Mouse (Mus musculus): ENCODE results near the gene Rasd1. TPM values are rescaled to one million over a fixed set of nuclear protein-coding genes. Genes with fewer than 3 reads are reported as not detected.

The Rasd1 gene
- total RNA-seq (2012; rRNA removed) (0.17 and 0.30 TPM in 2 replicates), total RNA-seq (2014; rRNA removed) (0.13 and 0.14 TPM in 2 replicates), polyA plus RNA-seq (2012; ENCODE audit: insufficient read length, low read depth) (0.15 TPM in 1 of 2 replicates, not detected in the other)

DNA sequence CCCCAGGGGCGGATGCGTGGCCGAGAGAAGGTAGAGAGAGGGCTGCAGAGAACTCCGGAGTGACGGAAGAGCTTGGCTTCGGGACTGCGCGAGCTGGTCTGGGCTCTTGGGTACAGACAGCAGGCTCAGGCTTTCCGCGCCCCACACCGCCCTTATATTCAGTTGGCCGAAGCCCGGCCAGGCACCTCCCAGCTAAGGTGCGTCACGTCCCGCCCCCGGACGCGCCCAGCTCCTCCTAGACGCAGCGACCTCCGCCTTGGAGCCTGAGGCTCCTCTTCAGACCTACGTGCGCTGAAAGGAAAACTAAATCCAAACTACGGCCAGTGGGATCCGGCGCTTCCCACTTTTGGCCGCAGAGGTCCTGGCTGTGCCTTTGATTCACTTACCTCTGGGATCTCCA lies at the start of gene Rasd1:
Gene Rasd1 (minus strand): TSS at position 127 of the 400 bp plus-strand sequence.
- Histone ChIP-seq H3K27me3 (replicated peaks) (no peaks in the 10 kb centered on the region), H3K4me1 (ENCODE audit: control insufficient read depth in 1 of 2, insufficient read depth in 2 of 2) (peaks cover 14 to 40% of the 10 kb centered on the region in 2 experiments), H3K36me3 (replicated peaks in 1 of 2; ENCODE audit: control insufficient read depth in 1 of 2, insufficient read depth in 1 of 2, low read length in 1 of 2) (peaks cover 19 to 41% of the 10 kb centered on the region in 2 experiments), H3K4me2 (ENCODE audit: insufficient read depth, low read depth, poor library complexity, severe bottlenecking) (peak within 1 kb of the TSS; percentile 75), H3K79me2 (replicated peaks; ENCODE audit: control insufficient read depth, extremely low read depth, insufficient read depth, poor library complexity, severe bottlenecking) (no peaks in the 10 kb centered on the region), H3K9me3 (replicated peaks; ENCODE audit: low read length) (no peaks in the 10 kb centered on the region), H3K4me3 (replicated peaks in 1 of 3; ENCODE audit: low read depth in 2 of 3, low read length in 2 of 3, poor library complexity in 1 of 3) (peak within 1 kb of the TSS; percentile 41 to 61 (median 56)), H3K27ac (ENCODE audit: insufficient read depth, low read depth) (peak within 1 kb of the TSS; percentile 12; the same call in 1 of the 2 replicates), H3K9ac (ENCODE audit: insufficient read depth, low read depth) (peak within 1 kb of the TSS; percentile 78)
- dilution Hi-C loops (cut with MboI; ENCODE audit: extremely low pct_ligation_motif_present, extremely low pct_unique_long_range_greater_than_20kb, low sequenced_read_pairs): no loop called here
- in situ Hi-C loops (cut with MboI; ENCODE audit: low pct_ligation_motif_present, low pct_unique_long_range_greater_than_20kb, low sequenced_read_pairs): loop anchor here (5.0 kb wide), 1 partner anchor 107 kb away; no protein-coding TSS in a partner anchor
- peak; percentile 76 for DNase-seq (ENCODE audit: extremely low read depth)
- TF ChIP-seq ELF1 (IDR thresholded peaks at IDR 0.05; ENCODE audit: low read depth, low read length) (peak; percentile 16), MAZ (IDR thresholded peaks at IDR 0.05; ENCODE audit: low read depth, low read length) (no peak), ETS1 (conservative IDR thresholded peaks at IDR 0.05; ENCODE audit: low read depth, low read length) (peak; percentile 10; the same call in 1 of the 2 replicates), IRF4 (IDR thresholded peaks at IDR 0.05; ENCODE audit: low read depth, low read length) (no peak), JUND (conservative IDR thresholded peaks at IDR 0.05; ENCODE audit: low read depth, low read length) (no peak), JUN (IDR thresholded peaks at IDR 0.05; ENCODE audit: insufficient read depth, low read depth, low read length) (no peak), POLR2A (IDR thresholded peaks at IDR 0.05; ENCODE audit: low read depth, low read length) (peak; percentile 88), SIN3A (IDR thresholded peaks at IDR 0.05; ENCODE audit: low read length) (no peak), NRF1 (IDR thresholded peaks at IDR 0.05; ENCODE audit: low read depth, low read length) (peak; percentile 3), HCFC1 (IDR thresholded peaks at IDR 0.05; ENCODE audit: low read depth, low read length) (no peak), ZMIZ1 (IDR thresholded peaks at IDR 0.05; ENCODE audit: low read depth, low read length) (peak; percentile 83), USF1 (IDR thresholded peaks at IDR 0.05; ENCODE audit: low read depth, low read length) (no peak), MAX (IDR thresholded peaks at IDR 0.05; ENCODE audit: low read length) (peak; percentile 56; the same call in 1 of the 2 replicates), TCF12 (IDR thresholded peaks at IDR 0.05; ENCODE audit: low read depth, low read length) (peak; percentile 44; the same call in 1 of the 2 replicates), TBP (conservative IDR thresholded peaks at IDR 0.05; ENCODE audit: low read depth, low read length) (peak; percentile 94)

DNA sequence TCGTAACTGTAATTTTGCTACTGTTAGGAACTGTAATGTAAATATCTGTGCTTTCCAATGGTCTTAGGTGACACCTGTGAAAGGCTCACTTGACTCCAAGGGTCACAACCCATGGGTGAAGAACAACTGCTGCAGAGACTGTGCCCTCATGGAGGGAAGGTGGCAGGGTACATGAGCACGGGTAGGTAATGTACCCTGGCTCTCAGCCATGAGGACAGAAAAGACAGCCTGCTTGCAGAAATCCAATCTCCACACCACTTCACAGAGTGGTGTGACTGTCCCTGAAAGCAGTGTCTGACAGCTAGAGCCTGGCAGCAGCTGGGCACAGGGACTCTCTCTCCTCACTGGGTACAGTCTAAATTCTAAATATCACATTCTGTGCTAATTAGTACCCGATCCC lies 46.8 kb upstream of the Rasd1 start:
- in situ Hi-C loops (cut with MboI; ENCODE audit: low pct_ligation_motif_present, low pct_unique_long_range_greater_than_20kb, low sequenced_read_pairs): no loop called here
- no peak for DNase-seq (ENCODE audit: extremely low read depth)
- Histone ChIP-seq H3K79me2 (replicated peaks; ENCODE audit: control insufficient read depth, extremely low read depth, insufficient read depth, poor library complexity, severe bottlenecking) (no peaks in the 10 kb centered on the region), H3K27me3 (replicated peaks) (peaks cover 2% of the 10 kb centered on the region), H3K9me3 (replicated peaks; ENCODE audit: low read length) (no peaks in the 10 kb centered on the region), H3K4me2 (ENCODE audit: insufficient read depth, low read depth, poor library complexity, severe bottlenecking) (no peak overlapping the region), H3K9ac (ENCODE audit: insufficient read depth, low read depth) (no peak overlapping the region), H3K4me3 (replicated peaks in 1 of 3; ENCODE audit: low read depth in 2 of 3, low read length in 2 of 3, poor library complexity in 1 of 3) (no peak overlapping the region), H3K4me1 (ENCODE audit: control insufficient read depth in 1 of 2, insufficient read depth in 2 of 2) (no peaks in the 10 kb centered on the region), H3K36me3 (replicated peaks in 1 of 2; ENCODE audit: control insufficient read depth in 1 of 2, insufficient read depth in 1 of 2, low read length in 1 of 2) (no peaks in the 10 kb centered on the region), H3K27ac (ENCODE audit: insufficient read depth, low read depth) (no peak overlapping the region)
- dilution Hi-C loops (cut with MboI; ENCODE audit: extremely low pct_ligation_motif_present, extremely low pct_unique_long_range_greater_than_20kb, low sequenced_read_pairs): no loop called here
- TF ChIP-seq ZKSCAN1 (IDR thresholded peaks at IDR 0.05; ENCODE audit: borderline replicate concordance, low read depth, low read length): no peak
- no peak for TF ChIP-seq MAFK (IDR thresholded peaks at IDR 0.05; ENCODE audit: insufficient replicate concordance, low read length)
- TF ChIP-seq ZMIZ1 (IDR thresholded peaks at IDR 0.05; ENCODE audit: low read depth, low read length): no peak
- TF ChIP-seq E2F4 (IDR thresholded peaks at IDR 0.05; ENCODE audit: insufficient replicate concordance, low read depth, low read length): no peak
- no peak for TF ChIP-seq KAT2A (IDR thresholded peaks at IDR 0.05; ENCODE audit: insufficient replicate concordance, low read length)
- TF ChIP-seq POLR2AphosphoS2 (IDR thresholded peaks at IDR 0.05; ENCODE audit: low read depth, low read length): no peak
- no peak for TF ChIP-seq USF2 (conservative IDR thresholded peaks at IDR 0.05; ENCODE audit: low read depth, low read length)
- TF ChIP-seq NELFE (IDR thresholded peaks at IDR 0.05; ENCODE audit: low read depth, low read length): no peak
